Mouse (Mus musculus) thymus, adult 18-20 months (tissue): ENCODE data around the gene Iqcn.

Experiments
- DNase-seq, 2 experiments: peaks; one replicate each; pipeline ENCODE4 v3.0.0; 2022; ENCODE audit warnings: mixed read lengths in 2 of 2

The Iqcn gene

DNA sequence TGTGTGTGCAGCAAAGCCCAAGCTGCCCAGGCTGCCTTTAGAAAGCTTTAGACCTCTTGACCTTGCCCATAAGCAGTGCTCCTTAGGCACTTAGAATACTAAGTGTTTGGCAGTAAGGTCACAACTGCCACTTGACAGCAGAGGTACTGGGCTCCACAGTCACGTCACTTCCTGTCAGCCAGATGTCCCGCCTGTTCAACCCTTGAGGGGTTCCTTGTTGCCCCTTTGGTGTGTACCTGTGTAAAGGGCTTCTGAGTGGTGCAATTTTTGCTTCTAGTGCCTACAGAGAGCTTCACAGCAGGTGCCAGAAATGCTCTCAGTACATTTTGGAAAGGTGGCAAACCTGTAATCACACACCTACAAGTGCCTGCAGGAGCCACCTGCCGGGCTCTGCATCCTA, 35.0 kb downstream of the Iqcn start:
- no peak for DNase-seq

DNA sequence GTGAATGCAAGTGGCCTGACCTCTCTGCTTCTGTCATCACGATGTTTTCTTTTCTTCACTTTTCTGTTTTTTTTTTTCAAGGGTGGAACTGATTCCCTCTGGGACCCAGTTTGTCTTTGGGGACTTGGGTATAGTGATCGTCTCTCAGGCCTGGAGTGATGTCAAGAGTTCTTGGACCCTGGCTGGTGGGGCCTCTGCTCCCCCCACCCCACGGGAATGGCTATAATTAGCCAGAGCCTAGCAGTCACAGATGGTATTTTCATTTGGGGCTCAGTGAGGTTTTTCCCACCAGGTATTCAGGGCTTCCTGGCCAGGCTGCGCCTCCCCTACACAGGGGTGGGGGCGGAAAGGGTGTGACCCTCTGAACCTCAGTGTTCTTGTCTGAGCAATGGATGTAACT, 38.4 kb downstream of the Iqcn start:
- DNase-seq: no peak

DNA sequence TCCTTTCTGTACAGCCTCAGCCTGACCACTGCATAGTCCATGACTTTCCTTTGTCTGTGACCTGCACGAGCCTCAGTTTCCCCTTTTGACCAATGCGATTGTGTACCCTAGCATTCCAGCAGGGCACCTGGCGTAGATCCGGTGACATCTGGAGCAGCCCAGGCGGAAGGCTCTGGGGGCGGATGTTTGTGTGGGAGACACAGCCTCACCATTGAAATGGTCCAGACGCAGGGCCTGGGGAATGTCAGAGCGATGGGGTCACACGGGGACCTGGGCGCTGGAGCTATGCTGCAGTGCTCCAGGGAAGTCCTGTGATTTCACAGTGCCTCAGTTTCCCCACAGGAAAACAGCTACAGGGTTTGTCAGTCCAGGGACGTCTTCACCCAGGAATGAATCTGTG, 38.9 kb downstream of the Iqcn start:
- no peak for DNase-seq

DNA sequence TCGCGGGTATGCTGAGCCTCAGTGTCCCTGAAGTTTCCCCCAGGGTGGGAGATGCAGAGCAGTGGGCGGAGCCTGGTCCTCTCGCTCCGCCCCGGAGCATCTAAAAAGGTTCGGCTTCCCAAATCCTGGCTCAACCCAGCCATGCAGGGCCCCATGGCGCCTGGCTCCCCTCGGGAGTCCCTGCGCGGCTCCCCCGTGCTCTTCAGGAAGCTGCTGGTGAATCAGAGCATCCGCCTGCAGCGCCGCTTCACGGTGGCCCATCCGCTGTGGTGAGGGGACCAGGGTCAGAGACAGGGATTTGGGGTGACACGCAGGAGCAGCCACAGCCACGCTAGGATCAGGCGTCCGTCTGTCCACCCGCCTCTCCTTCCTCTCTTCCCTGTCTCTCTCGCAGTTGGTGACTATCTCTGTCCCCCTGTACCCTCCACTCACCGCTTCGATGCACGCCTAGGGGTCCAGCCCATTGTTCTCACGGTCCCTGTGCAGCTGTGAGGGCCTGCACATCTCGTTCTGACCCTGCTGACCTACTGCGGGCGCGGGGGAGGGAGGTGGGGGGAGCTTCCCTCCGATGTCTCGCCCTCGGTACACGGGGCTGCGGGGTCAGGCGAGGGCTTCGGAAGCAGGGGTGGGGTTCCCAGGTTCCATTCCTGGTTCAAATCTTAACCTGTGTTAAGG, 39.9 kb downstream of the Iqcn start:
- DNase-seq: no peak

DNA sequence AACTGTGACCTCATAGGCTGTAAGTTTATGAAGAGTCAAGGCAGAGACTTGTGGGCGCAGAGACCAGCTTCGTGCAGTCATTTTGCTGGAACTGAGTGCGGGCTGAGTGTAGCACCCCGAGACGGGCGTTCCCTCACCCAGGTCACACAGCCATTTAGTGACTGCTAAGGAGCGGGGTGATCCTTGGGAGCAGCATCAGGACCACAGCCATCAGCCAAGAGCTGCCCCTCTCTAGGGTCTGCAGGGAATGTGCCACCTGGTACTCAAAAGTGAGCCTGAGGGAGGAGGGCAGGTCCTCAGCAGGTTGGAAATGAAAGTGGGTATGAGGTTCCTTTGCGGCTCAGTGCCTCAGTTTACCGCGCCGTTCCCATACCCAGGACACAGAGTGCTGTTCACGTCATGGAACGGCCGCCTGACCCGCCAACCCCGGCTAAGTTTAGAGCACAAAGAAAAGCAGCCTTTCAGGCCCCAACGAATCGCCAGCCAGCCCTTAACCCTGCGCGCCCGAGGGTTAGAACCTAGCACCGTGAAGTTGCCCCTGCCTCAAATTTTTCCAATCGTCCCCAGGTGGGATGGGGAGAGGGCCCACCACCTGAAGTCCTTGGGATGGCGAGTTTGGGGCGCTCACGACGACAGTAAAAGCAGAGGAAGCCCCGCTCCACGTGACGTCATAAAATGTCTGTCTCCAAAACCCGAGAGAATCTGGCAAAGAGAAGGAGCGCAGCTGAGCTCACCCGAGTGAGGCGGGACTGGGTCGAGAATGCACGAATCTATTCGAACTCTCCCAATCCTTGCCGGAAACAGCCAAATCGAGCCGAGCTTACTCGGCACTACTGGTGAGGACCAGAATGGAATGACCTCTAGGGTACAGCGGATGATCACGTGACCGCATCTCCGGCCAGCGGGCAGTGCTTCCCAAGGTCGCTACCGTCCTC, 40.7 kb downstream of the Iqcn start:
- DNase-seq: no peak

DNA sequence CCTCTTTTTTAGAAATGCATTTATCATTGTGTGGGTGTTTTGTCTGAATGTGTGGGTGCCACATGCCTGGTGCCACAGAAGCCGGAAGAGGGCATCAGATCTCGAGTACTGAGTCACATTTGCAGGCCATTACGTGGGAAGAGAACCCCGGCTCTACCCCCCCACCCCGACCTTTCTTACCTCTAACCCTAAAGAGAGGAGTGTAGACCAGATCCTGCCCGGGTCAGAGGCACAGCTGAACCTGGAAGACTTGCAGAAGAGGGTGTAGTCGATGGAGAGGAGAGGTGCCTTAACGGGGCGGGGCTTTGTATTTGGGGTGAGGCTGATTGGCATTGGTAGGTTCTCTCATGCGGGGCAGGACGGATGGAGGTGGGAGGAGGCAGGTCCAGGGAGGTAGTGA, 41.5 kb downstream of the Iqcn start:
- DNase-seq: no peak

DNA sequence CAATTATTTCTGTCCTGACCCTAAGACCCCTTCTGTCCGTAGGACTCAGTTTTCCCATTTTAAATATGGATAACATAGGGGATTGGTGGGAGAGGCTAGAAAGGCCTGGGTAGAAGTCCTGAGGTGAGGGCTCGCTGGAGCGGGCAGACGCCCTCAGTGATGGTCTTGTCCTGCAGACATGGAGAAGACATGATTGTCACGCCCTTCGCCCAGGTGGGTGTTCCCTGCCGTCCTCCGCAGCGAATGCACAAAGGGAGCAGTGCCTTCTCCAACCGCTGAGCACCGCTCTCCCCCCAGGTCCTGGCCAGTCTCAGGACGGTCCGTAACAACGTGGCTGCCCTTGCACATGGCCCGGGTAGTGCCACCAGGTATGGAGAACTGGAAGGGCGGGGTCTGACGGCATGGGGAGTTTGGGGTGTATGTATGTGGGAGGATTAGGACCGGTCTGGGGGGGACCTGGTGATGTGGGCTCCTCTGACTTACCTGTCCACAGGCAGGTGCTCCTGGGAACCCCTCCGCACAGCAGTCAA, 42.5 kb downstream of the Iqcn start:
- DNase-seq: no peak

DNA sequence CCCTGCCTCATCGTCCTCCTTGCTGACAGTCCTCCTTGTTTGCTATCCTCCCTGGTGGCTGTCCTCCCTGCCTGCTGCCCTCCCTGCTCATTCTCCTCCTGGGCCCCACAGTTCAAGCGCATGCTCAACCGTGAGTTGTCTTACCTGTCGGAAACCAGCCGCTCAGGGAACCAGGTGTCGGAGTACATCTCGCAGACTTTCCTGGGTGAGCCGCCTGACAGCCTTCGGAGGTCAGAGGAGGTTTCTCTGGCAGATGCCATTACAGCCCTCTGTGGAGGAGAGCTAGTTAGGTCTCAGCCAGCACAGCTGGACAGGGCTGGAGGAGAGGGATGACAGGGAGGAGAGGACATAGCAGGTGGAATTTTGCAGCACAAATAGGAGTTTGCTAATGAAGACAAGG, 43.4 kb downstream of the Iqcn start:
- DNase-seq: no peak

DNA sequence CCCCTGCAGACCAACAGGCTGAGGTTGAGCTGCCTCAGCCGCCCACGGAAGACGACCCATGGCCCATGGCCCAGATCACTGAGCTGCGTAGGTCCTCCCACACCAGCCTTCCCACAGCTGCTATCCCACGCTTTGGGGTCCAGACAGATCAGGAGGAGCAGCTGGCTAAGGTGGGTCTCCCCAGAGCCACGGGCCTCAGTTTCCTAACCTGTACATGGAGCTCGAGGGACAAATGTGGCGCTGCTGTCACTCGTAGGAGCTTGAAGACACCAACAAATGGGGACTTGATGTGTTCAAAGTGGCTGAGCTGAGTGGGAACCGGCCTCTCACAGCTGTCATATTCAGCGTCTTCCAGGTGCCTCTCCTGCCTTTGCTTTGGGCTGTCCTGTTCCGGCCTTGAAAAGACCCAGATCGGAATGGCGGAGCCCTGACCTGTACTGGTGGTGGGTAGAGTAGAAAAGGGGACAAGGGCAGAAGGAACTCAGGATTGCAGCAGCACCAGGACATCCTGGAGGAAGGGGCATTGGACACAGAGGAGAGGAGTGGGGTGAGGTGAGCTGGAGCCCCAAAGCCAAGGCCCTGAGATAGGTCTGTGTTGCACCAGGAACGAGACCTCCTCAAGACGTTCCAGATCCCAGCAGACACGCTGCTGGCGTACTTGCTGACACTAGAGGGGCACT, 44.1 kb downstream of the Iqcn start:
- no peak for DNase-seq

DNA sequence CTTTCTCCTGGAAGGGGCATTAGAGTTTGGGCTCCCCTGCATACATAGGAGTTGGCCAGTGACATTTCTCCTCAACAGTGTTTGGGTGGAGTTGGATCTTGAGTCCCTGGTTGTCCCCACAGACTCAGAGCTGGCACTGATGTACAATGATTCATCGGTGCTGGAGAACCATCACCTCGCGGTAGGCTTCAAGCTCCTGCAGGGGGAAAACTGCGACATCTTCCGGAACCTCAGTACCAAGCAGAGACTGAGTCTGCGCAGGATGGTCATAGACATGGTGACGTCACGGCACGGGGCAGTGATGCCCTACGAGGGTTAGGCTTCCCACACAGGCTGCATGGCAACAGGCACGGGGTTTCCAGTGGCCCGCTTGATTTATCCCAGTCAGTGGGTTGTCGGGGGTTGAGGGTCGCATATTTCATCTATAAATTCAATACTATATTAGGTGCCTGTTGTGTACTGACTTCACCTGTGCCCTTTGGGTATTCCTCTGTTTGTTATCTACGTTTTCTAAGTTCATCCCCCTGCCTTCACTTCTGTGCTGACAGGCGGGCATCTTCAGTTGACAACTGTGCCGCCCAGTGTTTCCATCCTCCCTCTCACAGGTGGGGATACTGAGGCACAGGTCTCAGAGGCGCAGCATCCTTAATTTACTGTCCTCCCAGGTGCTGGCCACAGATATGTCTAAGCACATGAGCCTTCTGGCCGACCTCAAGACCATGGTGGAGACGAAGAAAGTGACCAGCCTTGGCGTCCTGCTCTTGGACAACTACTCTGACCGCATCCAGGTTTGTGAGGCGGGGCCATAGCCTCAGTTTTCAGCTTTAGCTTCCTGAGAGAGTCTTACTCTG, 45.2 kb downstream of the Iqcn start:
- no peak for DNase-seq

DNA sequence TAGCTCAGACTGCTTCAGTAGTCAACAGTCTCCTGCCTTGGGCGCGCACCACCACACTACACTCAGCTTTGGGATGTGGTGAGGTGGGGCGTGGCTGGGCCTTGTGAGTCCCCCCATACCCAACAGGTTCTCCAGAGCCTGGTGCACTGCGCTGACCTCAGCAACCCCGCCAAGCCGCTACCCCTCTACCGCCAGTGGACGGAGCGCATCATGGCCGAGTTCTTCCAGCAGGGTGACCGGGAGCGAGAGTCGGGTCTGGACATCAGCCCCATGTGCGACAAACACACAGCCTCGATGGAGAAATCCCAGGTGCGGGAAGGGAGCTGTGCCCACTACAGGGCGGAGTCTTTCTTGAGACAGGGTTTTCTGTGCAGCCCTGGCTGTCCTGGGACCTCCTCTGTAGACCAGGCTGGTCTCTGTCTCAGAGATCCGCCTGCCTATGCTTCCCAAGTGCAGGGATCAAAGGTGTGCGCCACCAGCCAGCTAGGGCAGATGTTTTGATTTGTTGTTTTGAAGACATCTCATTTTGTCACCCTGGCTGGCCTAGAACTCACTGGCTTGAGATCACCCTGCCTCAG, 45.9 kb downstream of the Iqcn start:
- no peak for DNase-seq

DNA sequence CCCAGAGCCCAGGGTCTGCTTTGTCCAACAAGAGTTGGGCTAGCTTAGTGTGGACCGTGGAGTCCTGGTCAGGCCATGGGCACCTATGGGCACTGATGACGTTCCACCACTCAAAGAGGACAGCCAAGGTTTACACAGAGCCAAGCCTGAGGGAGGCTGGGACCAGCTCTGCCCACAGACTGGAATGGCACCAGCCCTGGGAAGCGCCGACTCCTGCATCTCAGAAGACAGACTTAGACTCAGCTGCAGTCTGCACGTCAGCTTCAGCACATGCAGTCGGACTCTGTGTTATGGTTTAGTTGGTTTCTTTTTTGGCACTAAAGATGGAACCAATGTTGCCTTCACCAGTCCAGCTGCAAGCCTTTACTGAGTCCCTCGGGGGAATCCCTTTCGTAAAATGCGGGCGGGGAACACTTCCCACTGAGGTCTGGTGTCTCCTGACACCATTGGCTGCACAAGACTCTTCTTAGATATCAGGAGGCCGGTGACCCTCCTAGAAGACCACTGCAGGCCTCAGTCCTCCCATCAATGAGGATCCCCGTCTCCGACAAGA, 46.9 kb downstream of the Iqcn start:
- no peak for DNase-seq

DNA sequence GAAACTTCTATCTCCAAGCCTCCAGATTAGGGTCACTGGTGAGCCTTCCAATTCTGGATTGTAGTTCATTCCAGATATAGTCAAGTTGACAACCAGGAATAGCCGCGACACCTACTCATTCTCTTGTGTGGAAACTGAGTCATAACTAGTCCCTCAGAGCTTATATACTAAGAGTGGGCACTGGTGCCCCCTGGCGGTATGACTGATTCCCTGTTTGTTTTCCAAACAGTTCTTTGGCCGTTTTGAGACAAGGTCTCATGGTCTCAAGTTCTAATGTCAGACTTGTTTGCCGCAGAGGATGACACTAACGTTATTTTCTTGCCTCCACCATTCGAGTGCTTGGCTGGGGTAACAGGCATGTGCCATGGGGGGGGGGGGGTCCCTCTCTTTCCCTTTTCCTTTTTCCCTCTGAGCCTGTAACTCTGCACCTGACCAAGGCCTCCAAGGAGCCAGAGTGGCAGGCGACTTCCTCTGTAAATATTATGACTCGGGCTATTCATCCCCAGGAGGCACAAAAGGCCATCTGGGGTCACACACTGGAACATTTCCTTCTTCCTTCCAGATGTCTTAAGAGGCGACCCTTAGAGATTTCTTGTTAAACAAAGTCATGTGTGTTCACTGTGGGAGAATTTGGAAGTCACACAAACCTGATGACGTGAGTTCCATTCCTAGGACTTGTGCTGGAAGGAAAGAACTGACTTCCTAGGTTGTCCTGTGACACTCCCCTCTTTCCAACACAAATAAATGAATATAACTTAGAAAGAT, 48.9 kb downstream of the Iqcn start:
- peak in 1 of 2 experiments; percentile 43 for DNase-seq

DNA sequence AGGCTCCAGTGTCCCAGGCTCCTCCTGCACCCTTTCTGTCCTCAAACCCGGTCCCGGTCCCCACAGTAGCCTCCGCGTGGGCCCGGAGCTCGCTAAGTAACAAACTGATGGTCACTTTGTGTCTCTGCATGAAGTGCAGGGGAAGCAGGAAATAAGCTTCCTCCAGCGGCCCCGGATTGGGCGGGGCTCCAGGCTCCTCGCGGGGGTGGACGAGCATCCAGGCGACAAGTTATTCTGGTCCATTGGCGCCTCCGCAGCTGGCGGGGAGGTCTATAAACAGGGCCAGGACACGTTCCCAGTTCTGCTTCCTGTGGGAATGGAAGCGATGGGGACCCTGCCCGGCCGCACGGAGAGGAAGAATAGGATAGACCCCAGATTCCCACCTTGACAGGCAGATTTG, 49.9 kb downstream of the Iqcn start:
- peak in 1 of 2 experiments; percentile 59 for DNase-seq

DNA sequence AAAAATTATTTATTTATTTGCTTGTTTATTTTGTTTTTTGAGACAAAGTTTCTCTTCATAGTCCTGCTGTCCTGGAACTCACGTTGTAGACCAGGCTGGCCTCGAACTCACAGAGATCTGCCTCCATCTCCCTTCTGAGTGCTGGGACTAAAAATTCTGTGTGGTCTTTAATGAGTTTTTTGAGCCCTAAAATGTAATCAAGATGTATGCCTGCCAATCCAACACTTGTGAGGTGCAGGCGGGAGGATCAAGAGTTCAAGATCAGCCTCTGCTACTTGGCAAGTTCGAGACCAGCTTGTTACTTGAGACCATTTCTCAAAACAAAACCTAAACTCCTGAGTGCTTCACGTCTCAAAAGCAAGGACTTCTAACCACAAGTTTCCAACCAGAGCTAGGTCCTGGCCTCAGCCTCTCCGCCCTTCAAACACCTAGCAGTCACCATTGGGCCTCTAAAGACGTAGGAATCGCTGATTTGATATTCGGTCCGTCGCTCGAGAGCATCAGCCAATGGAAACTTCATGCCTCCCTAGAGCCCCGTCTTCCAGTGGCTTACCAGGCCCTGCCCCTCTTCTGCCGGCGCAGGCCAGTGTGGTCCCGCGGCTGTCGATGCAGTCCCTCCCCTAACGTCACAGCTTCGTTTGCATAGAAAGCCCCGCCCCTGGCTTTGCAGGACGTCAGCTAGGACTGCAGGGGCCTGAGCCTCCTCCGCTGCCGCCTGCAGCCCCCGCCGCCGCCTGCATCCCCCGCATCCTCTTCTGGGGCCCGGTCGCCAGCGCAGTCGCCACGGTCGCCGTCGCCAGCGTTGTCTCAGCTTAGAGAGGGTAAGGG, 51.0 kb downstream of the Iqcn start, which contains the start of gene Rab3a:
Gene Rab3a, plus strand, starts transcription at position 637 of the 828 bp plus-strand sequence.
- peak; percentile 94 to 97 for DNase-seq

DNA sequence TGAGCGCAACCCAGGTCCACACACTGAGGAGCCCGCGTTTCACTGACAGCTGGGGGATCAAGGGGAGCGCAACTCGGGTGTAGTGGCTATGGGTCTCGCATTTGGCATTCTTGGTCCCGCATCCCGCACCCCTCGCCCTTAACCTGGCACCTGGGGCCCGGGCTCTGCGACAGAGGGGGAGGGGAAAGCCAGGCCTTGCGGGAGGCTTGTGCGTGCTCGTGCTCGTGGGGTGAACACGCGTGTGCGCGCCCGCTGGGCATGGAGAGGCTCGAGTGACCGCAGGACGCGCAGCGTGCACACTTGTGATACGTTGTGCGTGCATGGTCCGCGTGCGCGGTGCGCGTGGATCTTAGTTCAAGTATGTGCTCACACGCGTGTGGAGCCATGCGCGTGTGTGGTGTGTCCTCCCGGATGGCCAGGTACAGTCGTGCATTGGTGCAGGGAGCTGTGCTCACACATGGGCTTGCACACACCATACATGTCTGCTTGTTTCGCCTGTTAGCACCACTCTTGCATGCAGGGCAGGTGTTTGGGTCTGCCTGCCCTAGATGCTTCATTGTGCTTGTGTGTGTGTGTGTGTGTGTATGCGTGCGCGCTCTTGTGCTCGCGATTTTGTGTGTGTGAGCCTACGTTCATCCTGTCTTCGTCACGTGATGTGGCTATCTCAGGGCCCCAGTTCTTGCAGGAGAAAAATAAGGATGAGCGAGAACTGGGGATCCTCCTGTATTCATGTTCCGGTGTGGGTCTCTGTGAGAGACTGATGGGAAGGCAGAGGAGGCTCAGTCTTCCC, 51.8 kb downstream of the Iqcn start:
- peak in 1 of 2 experiments; percentile 21 for DNase-seq

DNA sequence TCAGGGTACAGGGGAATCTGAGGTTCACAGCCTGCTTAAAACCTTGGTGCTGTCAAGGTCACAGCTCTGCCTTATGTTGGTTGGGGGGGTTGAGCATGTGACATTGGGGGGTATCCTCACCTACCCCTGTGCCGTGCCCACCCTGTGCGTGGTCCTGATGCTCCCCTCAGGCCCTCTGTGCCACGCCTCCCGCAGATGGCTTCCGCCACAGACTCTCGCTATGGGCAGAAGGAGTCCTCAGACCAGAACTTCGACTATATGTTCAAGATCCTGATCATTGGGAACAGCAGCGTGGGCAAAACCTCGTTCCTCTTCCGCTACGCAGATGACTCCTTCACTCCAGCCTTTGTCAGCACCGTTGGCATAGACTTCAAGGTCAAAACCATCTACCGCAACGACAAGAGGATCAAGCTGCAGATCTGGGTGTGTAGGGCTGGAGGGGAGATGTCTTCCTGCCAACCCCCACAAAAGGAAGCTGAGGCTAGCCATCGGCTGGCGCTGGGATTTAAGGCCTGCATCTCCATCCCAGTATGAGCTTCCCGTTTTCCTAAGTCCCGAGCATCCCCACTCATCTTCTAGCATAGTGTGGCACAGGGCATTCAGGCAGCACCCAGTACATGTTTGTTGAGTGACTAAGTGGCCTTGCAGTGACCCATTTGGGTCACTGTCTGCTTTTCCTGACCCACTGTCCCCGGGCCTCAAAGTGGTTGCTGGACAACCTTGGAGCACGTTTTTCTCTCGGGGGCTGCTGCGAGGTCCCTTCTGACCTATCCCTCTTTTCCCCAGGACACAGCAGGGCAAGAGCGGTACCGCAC, 52.6 kb downstream of the Iqcn start:
- peak in 1 of 2 experiments; percentile 5 for DNase-seq

DNA sequence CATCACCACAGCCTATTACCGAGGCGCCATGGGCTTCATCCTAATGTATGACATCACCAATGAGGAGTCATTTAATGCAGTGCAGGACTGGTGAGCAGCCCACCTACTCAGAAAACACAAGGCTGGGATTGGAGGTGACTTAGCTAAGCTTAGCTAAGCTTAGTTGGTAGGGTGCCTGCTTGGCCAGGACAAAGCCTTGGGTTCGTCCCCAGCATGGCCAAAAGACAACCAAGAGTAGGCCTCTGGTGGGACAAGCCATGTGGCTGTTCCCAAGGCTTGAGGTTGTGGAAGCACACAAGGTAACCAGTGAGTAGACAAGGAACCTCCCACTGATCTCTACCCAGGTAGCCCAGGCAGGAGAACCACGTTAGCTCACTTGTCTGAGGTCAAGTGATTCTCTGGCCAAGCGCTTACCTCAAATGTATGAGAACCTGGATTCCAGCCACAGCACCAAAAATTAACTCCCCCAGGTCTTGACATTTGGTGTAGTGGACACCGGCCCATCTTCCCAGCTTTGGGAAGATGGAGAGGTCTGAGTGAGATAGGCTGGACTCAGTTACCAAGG, 53.3 kb downstream of the Iqcn start:
- DNase-seq: no peak
